Mouse (Mus musculus) testis, adult 2 months (tissue): ENCODE data around the gene Krt71. TPM values are rescaled to one million over a fixed set of nuclear protein-coding genes. Genes with fewer than 3 reads are reported as not detected.
A peak's percentile ranks its signal among the peaks of the same experiment; 100 is the strongest.
"Not testable (repeated sequence)": the region's sequence is repeated elsewhere in the genome, so short reads cannot be mapped to it uniquely, and the experiment has no call there.

Source experiments
- H3K27ac ChIP-seq: fragments of 200-500 bp; 2 replicates; pipeline ENCODE4 v1.5.1; 2012; ENCODE audit warnings: low read depth, low read length; ENCODE audit not compliant: control insufficient read depth, insufficient read depth
- H3K27me3 ChIP-seq: fragments of 200-500 bp; 2 replicates; pipeline ENCODE4 v1.6.1; 2012; ENCODE audit warnings: mild to moderate bottlenecking, low read length, moderate library complexity; ENCODE audit not compliant: control insufficient read depth, insufficient read depth
- H3K36me3 ChIP-seq: fragments of 200-500 bp; 2 replicates; pipeline ENCODE4 v1.6.1; 2012; ENCODE audit warnings: mild to moderate bottlenecking, low read length; ENCODE audit not compliant: control insufficient read depth, insufficient read depth
- H3K4me1 ChIP-seq: fragments of 200-500 bp; 2 replicates; pipeline ENCODE4 v1.6.1; 2012; ENCODE audit warnings: low read length; ENCODE audit not compliant: control insufficient read depth, insufficient read depth
- H3K4me3 ChIP-seq: fragments of 200-500 bp; 2 replicates; pipeline ENCODE4 v1.5.1; 2012; ENCODE audit warnings: low read depth, mild to moderate bottlenecking, low read length, moderate library complexity, mixed read lengths; ENCODE audit not compliant: control insufficient read depth
- CTCF ChIP-seq: fragments of 200-500 bp; IDR thresholded peaks from 2 replicates; pipeline ENCODE4 v1.5.1; 2012; ENCODE audit warnings: low read depth, mild to moderate bottlenecking, inconsistent platforms, low read length, moderate library complexity; ENCODE audit not compliant: control insufficient read depth, insufficient read depth, insufficient replicate concordance
- POLR2A ChIP-seq: fragments of 200-500 bp; IDR thresholded peaks from 2 replicates; pipeline ENCODE4 v1.6.1; 2012; ENCODE audit warnings: low read depth, mild to moderate bottlenecking, inconsistent platforms, low read length, moderate library complexity; ENCODE audit not compliant: control insufficient read depth
- polyA plus RNA-seq: library from polyadenylated mRNA; depleted of rRNA; stranded (reverse); fragments of >200 nt; gene quantifications from 2 replicates; pipeline ENCODE4 v1.2.3, GENCODE M21; 2012

The Krt71 gene
- polyA plus RNA-seq, 1 experiment, result not detected

GRCm38 (mm10) chr15:101707454-101707853 is 35.5 kb downstream of the Krt71 start:
- no peak overlapping the region for H3K27ac ChIP-seq
- no peak overlapping the region for H3K4me3 ChIP-seq
- no peaks in the 10 kb centered on the region for H3K27me3 ChIP-seq
- no peak for TF ChIP-seq POLR2A
- H3K36me3 ChIP-seq, result no peaks in the 10 kb centered on the region
- no peaks in the 10 kb centered on the region for H3K4me1 ChIP-seq

GRCm38 (mm10) chr15:101704066-101704465 is 38.8 kb downstream of the Krt71 start:
- TF ChIP-seq CTCF, result no peak
- TF ChIP-seq POLR2A, result no peak
- Histone ChIP-seq H3K36me3 (no peaks in the 10 kb centered on the region), H3K4me3 (no peak overlapping the region), H3K27ac (no peak overlapping the region), H3K27me3 (no peaks in the 10 kb centered on the region), H3K4me1 (no peaks in the 10 kb centered on the region)

GRCm38 (mm10) chr15:101702380-101702779 is 40.5 kb downstream of the Krt71 start:
- Histone ChIP-seq H3K27ac (no peak overlapping the region), H3K36me3 (no peaks in the 10 kb centered on the region), H3K4me3 (no peak overlapping the region), H3K27me3 (no peaks in the 10 kb centered on the region), H3K4me1 (no peaks in the 10 kb centered on the region)
- TF ChIP-seq POLR2A, result no peak
- TF ChIP-seq CTCF, result no peak

GRCm38 (mm10) chr15:101699866-101700265 is 43.0 kb downstream of the Krt71 start:
- H3K27ac ChIP-seq, result no peak overlapping the region

GRCm38 (mm10) chr15:101699192-101699591 is 43.7 kb downstream of the Krt71 start:
- Histone ChIP-seq H3K4me3 (no peak overlapping the region), H3K4me1 (no peaks in the 10 kb centered on the region), H3K27me3 (no peaks in the 10 kb centered on the region), H3K36me3 (no peaks in the 10 kb centered on the region), H3K27ac (no peak overlapping the region)
- TF ChIP-seq CTCF (no peak), POLR2A (no peak)

More at GRCm38 (mm10) chr15:101699866-101700265, 43.0 kb downstream of the Krt71 start:
- Histone ChIP-seq H3K36me3 (no peaks in the 10 kb centered on the region), H3K27me3 (no peaks in the 10 kb centered on the region), H3K4me1 (no peaks in the 10 kb centered on the region), H3K4me3 (no peak overlapping the region)
- no peak for TF ChIP-seq CTCF
- TF ChIP-seq POLR2A, result no peak

- TF ChIP-seq CTCF (no peak), POLR2A (no peak)
- Histone ChIP-seq H3K27me3 (no peaks in the 10 kb centered on the region), H3K27ac (no peak overlapping the region), H3K4me1 (no peaks in the 10 kb centered on the region), H3K4me3 (no peak overlapping the region), H3K36me3 (no peaks in the 10 kb centered on the region)
Observed at GRCm38 (mm10) chr15:101697326-101698188, 45.4 kb downstream of the Krt71 start.

- TF ChIP-seq POLR2A (no peak), CTCF (no peak)
- H3K4me3 ChIP-seq, result no peak within 1 kb of the TSS
- no peak within 1 kb of the TSS for H3K27ac ChIP-seq
- H3K27me3 ChIP-seq, result no peaks in the 10 kb centered on the region
- H3K4me1 ChIP-seq, result no peaks in the 10 kb centered on the region
- H3K36me3 ChIP-seq, result no peaks in the 10 kb centered on the region
Observed at GRCm38 (mm10) chr15:101694207-101694606, 48.7 kb downstream of the Krt71 start, which contains the start of gene Krt6a. Krt6a (minus strand) TSS chr15:101694307.

GRCm38 (mm10) chr15:101690460-101690859 is 52.4 kb downstream of the Krt71 start:
- not testable (repeated sequence) for H3K27ac ChIP-seq, H3K4me1 ChIP-seq, H3K36me3 ChIP-seq, H3K27me3 ChIP-seq
- H3K4me3 ChIP-seq, result peak overlapping the region; percentile 23
